Mouse (Mus musculus) mesoderm, embryonic 11.5 days (tissue): ENCODE data around the gene Nlgn1.
"Not testable (repeated sequence)": the region's sequence is repeated elsewhere in the genome, so short reads cannot be mapped to it uniquely, and the experiment has no call there.

Experiments used
- DNase-seq: peaks from one replicate; pipeline ENCODE4 v3.0.0-alpha.2; 2012; ENCODE audit warnings: low read depth, low spot score

Nlgn1 gene

GRCm38 (mm10) chr3:25653010-25653409 lies 679.2 kb downstream of the Nlgn1 start:
- DNase-seq = peak; percentile 36

DNA sequence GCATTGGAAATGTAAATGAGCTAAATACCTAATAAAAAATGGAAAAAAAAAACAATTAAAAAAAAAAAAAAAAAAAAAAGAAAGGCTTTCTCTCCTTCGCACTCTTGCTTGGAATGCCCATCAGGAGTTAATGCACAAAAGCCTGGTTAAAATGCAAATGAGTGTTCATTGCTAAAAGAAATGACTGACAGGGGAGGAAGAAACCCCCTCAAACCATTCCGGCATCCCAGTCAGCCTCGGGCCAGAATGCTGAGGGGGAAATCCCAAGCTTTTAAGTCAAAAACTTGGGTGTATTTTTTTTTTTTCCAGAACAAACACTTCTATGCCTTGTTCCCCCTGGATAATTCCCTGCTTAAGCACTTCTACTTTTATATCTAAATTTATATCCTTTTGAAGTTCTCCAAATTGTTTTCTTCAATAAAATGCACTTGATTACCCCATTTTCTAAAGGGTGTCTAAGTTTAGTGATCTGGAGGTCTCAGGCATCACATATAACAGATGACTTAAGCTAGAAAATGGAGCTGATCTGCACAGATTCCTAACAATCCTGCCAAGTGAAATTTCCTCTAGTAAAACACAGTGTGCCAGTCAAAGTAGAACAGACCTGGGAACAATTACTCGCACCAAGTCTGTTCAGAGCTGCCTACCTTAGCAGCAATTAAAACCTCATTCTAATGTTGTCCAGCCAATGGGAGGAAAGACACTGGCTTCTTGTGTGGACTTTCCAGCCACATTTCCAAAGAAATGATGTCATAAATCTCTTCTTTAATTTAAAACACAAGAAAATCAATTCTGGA lies 686.2 kb downstream of the Nlgn1 start:
- no peak for DNase-seq

- no peak for DNase-seq
Observed at GRCm38 (mm10) chr3:25629198-25629597, 703.1 kb downstream of the Nlgn1 start.

DNA sequence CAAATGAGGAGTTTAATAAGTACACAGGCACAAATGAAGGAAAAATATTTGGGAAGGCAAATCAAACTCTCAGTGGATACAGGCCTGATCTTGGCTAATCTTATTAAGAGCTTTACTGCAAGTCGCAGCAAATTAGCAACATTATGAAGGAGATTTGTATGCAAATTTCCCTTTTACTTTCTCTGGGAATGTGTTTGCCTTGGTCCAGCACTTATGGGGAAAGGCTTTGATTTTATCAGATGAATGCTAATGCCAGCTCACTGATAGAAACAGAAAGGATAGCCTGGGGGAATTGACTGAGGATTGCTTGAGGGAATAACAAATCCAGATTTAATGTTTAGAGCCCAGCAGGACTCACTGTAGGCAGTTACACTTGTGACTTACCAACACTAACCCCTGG lies 725.7 kb downstream of the Nlgn1 start:
- no peak for DNase-seq

GRCm38 (mm10) chr3:25597513-25597912 lies 734.7 kb downstream of the Nlgn1 start:
- no peak for DNase-seq

GRCm38 (mm10) chr3:25575526-25575925 lies 756.7 kb downstream of the Nlgn1 start:
- DNase-seq = peak; percentile 10

GRCm38 (mm10) chr3:25574840-25575239 lies 757.4 kb downstream of the Nlgn1 start:
- no peak for DNase-seq

DNA sequence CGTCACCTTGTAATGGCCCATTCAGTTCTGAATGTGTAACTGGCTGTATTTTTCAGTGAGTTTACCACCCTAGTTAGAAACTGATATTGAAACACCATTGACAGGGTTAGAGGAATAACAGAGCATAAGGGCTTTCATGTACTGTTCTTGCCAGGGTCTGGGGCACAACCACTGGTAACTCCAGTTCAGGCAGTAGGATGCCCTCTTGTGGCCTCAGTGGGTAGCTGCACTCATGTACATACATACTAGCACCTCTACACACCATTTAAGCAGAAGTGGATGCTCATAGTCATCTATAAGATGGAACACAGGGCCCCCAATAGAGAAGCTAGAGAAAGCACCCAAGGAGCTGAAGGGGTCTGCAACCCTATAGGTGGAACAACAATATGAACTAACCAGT lies 773.7 kb downstream of the Nlgn1 start:
- DNase-seq = not testable (repeated sequence)

DNA sequence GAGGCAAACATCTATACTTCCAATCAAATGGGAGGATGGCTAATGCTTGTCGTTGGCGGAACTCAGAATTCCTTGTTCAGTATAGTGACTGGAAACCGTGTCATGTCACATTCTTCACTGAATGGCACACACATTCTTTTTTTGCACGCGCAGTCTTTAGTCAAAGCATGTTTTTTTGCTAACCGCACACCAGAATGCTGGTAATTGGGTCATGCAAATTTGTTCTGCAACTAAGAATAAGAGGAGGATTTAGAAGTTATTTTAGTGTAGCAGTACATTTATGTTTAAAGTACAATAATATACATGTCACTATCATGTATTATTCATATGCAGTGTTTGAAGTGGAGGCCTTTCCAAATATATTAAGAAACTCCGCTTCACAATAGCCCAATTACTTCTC lies 783.2 kb downstream of the Nlgn1 start:
- DNase-seq = not testable (repeated sequence)

- not testable (repeated sequence) for DNase-seq
Observed at GRCm38 (mm10) chr3:25524236-25524635, 808.0 kb downstream of the Nlgn1 start.

GRCm38 (mm10) chr3:25463051-25463450 lies 869.2 kb downstream of the Nlgn1 start:
- DNase-seq = no peak

GRCm38 (mm10) chr3:25456250-25456860 lies 875.9 kb downstream of the Nlgn1 start:
- DNase-seq = no peak

- DNase-seq = no peak
Observed at GRCm38 (mm10) chr3:25452314-25452713, 879.9 kb downstream of the Nlgn1 start.

DNA sequence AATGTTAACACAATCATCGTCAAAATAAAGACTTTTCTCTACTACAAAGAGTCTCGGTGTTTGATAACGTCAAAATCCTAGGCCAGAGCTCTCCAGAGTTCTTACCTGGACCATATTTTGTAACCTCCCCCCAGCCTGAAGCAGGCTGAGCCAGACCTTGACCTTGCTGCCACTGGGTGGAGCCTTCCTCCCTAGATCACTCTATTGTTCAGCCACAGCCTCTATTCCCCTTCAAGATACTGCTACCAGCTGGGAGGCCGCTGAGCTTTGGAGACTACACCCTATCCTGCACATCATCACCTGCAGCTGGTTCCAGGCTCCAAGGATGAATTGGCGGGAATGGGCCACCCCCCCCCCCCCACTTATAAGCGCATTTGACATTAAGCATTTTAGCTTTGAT lies 881.8 kb downstream of the Nlgn1 start:
- DNase-seq = no peak

DNA sequence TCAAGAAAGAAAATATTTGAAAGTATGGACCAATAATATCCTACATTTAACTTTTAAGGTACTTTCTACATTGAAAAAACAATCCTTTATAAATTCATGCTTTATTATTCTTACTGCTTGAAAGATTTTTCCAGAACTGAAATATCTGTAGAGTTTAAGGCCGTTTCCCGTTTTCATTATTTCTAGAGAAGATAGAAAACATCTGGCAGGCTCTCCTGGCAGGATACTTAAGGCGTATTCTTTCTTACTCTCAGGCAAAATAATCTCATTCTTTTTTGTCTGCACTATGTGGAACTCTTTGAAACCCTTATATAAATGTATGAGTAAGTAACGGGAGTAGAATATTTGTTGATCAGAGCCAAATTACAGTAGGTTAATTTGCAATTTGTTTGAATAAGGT lies 882.9 kb downstream of the Nlgn1 start:
- no peak for DNase-seq

GRCm38 (mm10) chr3:25447181-25447580 lies 885.1 kb downstream of the Nlgn1 start:
- no peak for DNase-seq

DNA sequence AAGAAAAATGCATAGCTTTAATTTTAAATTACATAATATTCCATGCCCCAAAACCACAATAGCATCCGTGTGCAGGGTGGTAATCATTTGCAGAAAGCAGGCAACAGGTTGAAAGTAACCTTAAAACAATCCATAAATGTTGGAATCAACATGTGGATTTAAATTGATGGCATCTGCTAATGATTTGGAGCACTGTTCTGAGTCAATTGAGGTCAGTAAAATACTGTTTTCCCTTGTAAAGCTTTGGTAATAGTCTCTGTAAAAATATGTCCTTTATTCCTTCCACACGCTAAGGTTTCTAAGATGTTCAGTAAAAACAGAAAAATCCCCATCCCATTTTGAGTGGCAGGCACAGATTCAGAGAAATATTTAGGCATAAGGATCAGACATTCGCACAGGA lies 888.6 kb downstream of the Nlgn1 start:
- no peak for DNase-seq

DNA sequence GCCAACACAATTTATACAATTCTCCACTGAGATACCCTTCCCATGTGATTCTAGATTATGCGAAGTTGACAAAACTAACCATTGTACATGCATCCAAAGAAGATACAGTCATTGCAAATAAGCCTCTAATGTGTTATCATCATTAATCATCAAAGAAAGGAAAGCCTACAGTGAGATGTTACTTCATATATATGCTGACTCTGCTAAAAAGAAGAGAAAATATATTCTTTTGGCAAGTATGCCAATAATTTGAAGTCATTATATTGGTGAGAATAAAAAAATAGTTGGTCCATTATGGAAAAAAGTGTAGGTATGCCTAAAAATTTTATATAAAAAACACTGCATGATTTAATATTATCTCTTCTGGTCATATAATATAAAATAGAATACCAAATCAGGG lies 889.6 kb downstream of the Nlgn1 start:
- DNase-seq = no peak

- no peak for DNase-seq
Observed at GRCm38 (mm10) chr3:25426931-25427330, 905.3 kb downstream of the Nlgn1 start.

DNA sequence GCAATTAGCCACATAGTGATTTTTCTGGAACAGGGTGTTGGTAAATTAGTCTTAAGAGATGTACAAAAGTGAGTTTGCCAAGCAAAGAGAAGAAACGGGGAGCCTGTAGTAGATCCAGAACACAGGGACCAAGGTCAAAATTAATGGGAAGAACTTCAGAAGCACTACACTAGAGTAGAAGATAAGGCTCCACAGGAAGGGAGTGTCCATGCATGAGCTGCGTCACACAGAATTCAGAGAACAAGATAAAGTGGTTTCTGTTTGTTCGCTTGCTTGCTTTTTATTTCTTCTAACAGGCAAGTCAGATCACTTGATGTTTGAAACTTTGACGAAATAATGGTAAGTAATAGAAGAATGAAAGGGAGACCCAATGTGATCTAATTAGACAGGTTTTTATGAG lies 920.3 kb downstream of the Nlgn1 start:
- DNase-seq = no peak
